ENCODE assay signal across 10 mouse cellular contexts in genomic region chr16:91505116-91505601, GRCm38 (mm10). TPM values are rescaled to one million over a fixed set of nuclear protein-coding genes. Genes with fewer than 3 reads are reported as not detected.
DNase-seq lines count a peak whose midpoint lies in the region; ATAC-seq lines count a peak whose summit lies in the region.
"Had no signal": no experiment of that assay in that cellular context is flagged by ENCODE, and none has a peak within 500 bp of the region (broad histone marks: within the 10 kb centered on the region; RNA-seq: fewer than 3 reads in every experiment).

No protein-coding gene starts in this region.

- H3K27me3 ChIP-seq in heart, embryonic 11.5 days (ENCODE audit: control insufficient read depth, insufficient read depth, low read length) = no peaks in the 10 kb centered on the region
- no peaks in the 10 kb centered on the region for H3K27me3 ChIP-seq in hindbrain, embryonic 10.5 days (ENCODE audit: insufficient read depth, poor library complexity, severe bottlenecking)
- H3K27me3 ChIP-seq: embryonic facial prominence, embryonic 13.5 days had no signal

- intact Hi-C loops in heart, postnatal 10 days (cut with DNase I) = no loop called here

- no peak for ATAC-seq in heart, embryonic 11.5 days (replicated peaks; ENCODE audit: insufficient number of reproducible peaks, low FRiP score, low TSS enrichment)

- peak; percentile 94 for DNase-seq in heart, adult 11 months
- peak; percentile 81 for DNase-seq in brain, adult 2 months (ENCODE audit: low read depth, low spot score)
- DNase-seq in cerebellum, adult 9-10 months = peak; percentile 71
- peak; percentile 66 to 67 for DNase-seq in heart, postnatal 10 days
- no peak for DNase-seq in kidney, postnatal 25 days
- no peak for DNase-seq in thymus, postnatal 0 days (ENCODE audit: low spot score)
- DNase-seq in hindbrain, embryonic 10.5 days (ENCODE audit: low spot score) = no peak
- DNase-seq: lung, postnatal 36 days had no signal

- no peak overlapping the region for H3K4me3 ChIP-seq in heart, embryonic 11.5 days (ENCODE audit: low read depth, low read length)
- H3K4me3 ChIP-seq in hindbrain, embryonic 10.5 days = no peak overlapping the region
- H3K4me3 ChIP-seq: embryonic facial prominence, embryonic 13.5 days had no signal

- no peaks in the 10 kb centered on the region for H3K4me1 ChIP-seq in heart, embryonic 11.5 days (ENCODE audit: control insufficient read depth, insufficient read depth, low read length)
- H3K4me1 ChIP-seq in hindbrain, embryonic 10.5 days (replicated peaks) = no peaks in the 10 kb centered on the region
- H3K4me1 ChIP-seq: embryonic facial prominence, embryonic 13.5 days had no signal

- WGBS in heart, embryonic 11.5 days (ENCODE audit: insufficient replicate concordance) = 88% methylated on average over 15 of the region's 15 CpGs
- 92% methylated on average over 15 of the region's 15 CpGs for WGBS in hindbrain, embryonic 10.5 days

- no peaks in the 10 kb centered on the region for H3K9me3 ChIP-seq in heart, embryonic 11.5 days (replicated peaks; ENCODE audit: control insufficient read depth, low read length)
- H3K9me3 ChIP-seq in hindbrain, embryonic 10.5 days = no peaks in the 10 kb centered on the region
- H3K9me3 ChIP-seq: embryonic facial prominence, embryonic 13.5 days had no signal

- H3K27ac ChIP-seq in heart, embryonic 11.5 days (ENCODE audit: low read depth, low read length) = no peak overlapping the region
- no peak overlapping the region for H3K27ac ChIP-seq in hindbrain, embryonic 10.5 days
- H3K27ac ChIP-seq: embryonic facial prominence, embryonic 13.5 days had no signal

- no peak overlapping the region for H3K4me2 ChIP-seq in heart, embryonic 11.5 days
- H3K4me2 ChIP-seq: embryonic facial prominence, embryonic 13.5 days had no signal

- peaks cover 47% of the 10 kb centered on the region for H3K36me3 ChIP-seq in heart, embryonic 11.5 days (ENCODE audit: control insufficient read depth, insufficient read depth, low read length)
- H3K36me3 ChIP-seq in hindbrain, embryonic 10.5 days = peaks cover 88% of the 10 kb centered on the region

- H3K9ac ChIP-seq in heart, embryonic 11.5 days (ENCODE audit: low read depth, low read length) = no peak overlapping the region
- H3K9ac ChIP-seq: embryonic facial prominence, embryonic 13.5 days had no signal

RNA-seq across cellular contexts. Expression of gene Ifnar1, which starts 20.1 kb away (rescaled TPM):
- 37.1 and 38.6 TPM in 2 replicates for polyA plus RNA-seq in heart, embryonic 11.5 days (2014; fragmentation: Nextera tagmentation; extraction: Ambion mirVana)
- total RNA-seq in heart, postnatal 10 days (2021) = 10 to 100 TPM; 46.6 to 58.9 TPM
- 30.2 and 40.9 TPM in 2 replicates for polyA plus RNA-seq in thymus, postnatal 0 days (2015; fragmentation: Nextera tagmentation; extraction: Ambion mirVana)
- 49.8 and 50.5 TPM in 2 replicates for polyA plus RNA-seq in hindbrain, embryonic 10.5 days (2016; fragmentation: Nextera tagmentation; extraction: Ambion mirVana)

RNA-seq across cellular contexts. Expression of gene Ifngr2, which starts 41.7 kb away (rescaled TPM):
- 77.9 and 95.2 TPM in 2 replicates for polyA plus RNA-seq in heart, embryonic 11.5 days (2014; fragmentation: Nextera tagmentation; extraction: Ambion mirVana)
- total RNA-seq in heart, postnatal 10 days (2021) = 100 to 1,000 TPM; 116 to 132 TPM
- 38.1 and 41.6 TPM in 2 replicates for polyA plus RNA-seq in thymus, postnatal 0 days (2015; fragmentation: Nextera tagmentation; extraction: Ambion mirVana)
- polyA plus RNA-seq in hindbrain, embryonic 10.5 days (2016; fragmentation: Nextera tagmentation; extraction: Ambion mirVana) = 25.1 and 36.7 TPM in 2 replicates

Comparison
In these comparisons a context has a peak if more than half of its experiments do, and no peak if none do; other contexts are left out.
1. DNase-seq: peak in heart, adult 11 months (single experiment), brain, adult 2 months (single experiment), cerebellum, adult 9-10 months (single experiment) and heart, postnatal 10 days (2 of 2); none in kidney, postnatal 25 days (0 of 2), thymus, postnatal 0 days (single experiment) and hindbrain, embryonic 10.5 days (single experiment).